Mouse (Mus musculus) heart, adult 2 months (tissue): ENCODE data around the gene Svs1.

Source experiments
- CTCF ChIP-seq: fragments of 200-600 bp; IDR thresholded peaks from 2 replicates; pipeline ENCODE4 v1.8.1; 2022; ENCODE audit warnings: antibody characterized with exemption, mild to moderate bottlenecking, moderate library complexity
- EP300 ChIP-seq: fragments of 200-500 bp; IDR thresholded peaks from 2 replicates; pipeline ENCODE4 v1.6.1; 2011; ENCODE audit warnings: low read depth, low read length, control low read depth; ENCODE audit not compliant: insufficient read depth
- POLR2A ChIP-seq: fragments of 200-500 bp; IDR thresholded peaks from 2 replicates; pipeline ENCODE4 v1.6.1; 2011; ENCODE audit warnings: mild to moderate bottlenecking, low read depth, low read length, control low read depth; ENCODE audit not compliant: insufficient read depth

DNA sequence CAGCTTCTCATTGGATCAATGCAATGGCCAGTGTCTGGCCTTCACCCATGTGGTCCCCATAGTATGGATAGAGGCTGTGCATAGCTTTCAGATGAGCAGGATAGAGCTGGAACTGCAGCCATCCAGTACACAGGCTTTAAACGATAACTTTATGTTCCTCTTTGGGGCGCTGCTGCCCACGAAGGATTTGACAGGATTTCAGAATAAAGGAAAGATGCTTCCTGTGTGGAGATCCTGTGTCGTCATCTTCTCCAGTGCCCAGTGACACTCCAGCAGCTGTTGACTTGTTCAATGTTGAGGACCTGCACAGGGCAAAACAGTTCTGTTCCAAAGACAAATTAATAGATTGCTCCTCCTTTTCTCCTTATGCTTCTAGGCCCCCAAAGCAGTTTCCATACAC is 29.9 kb upstream of the Svs1 start:
- TF ChIP-seq CTCF (no peak), POLR2A (no peak), EP300 (no peak)
